Mouse (Mus musculus): ENCODE data around the gene Dpp8.
"Not testable (repeated sequence)": the region's sequence is repeated elsewhere in the genome, so short reads cannot be mapped to it uniquely, and the experiment has no call there.

The Dpp8 gene

GRCm38 (mm10) chr9:65022580-65023135 is 9.6 kb upstream of the Dpp8 start:
- no peak for DNase-seq

GRCm38 (mm10) chr9:65023447-65023846 is 8.8 kb upstream of the Dpp8 start:
- no peak for DNase-seq

- DNase-seq = peak; percentile 35
These were observed 5.0 kb upstream of the Dpp8 start for GRCm38 (mm10) chr9:65027241-65027640.

- DNase-seq = no peak
These were observed 3.9 kb upstream of the Dpp8 start for GRCm38 (mm10) chr9:65028313-65028712.

- DNase-seq = not testable (repeated sequence)
These were observed 859 bp upstream of the Dpp8 start for GRCm38 (mm10) chr9:65031355-65031754.

GRCm38 (mm10) chr9:65031894-65032268 is 333 bp upstream of the Dpp8 start:
- no peak for DNase-seq

- DNase-seq = no peak
These were observed 4.2 kb downstream of the Dpp8 start for GRCm38 (mm10) chr9:65036456-65036855.

- DNase-seq = no peak
These were observed 4.6 kb downstream of the Dpp8 start for GRCm38 (mm10) chr9:65036861-65037260.

- peak; percentile 33 for DNase-seq
These were observed 9.2 kb downstream of the Dpp8 start for GRCm38 (mm10) chr9:65041430-65041829.

GRCm38 (mm10) chr9:65046993-65047392 is 14.8 kb downstream of the Dpp8 start:
- no peak for DNase-seq

- no peak for DNase-seq
These were observed 17.2 kb downstream of the Dpp8 start for GRCm38 (mm10) chr9:65049422-65049821.

- no peak for DNase-seq
These were observed 18.8 kb downstream of the Dpp8 start for GRCm38 (mm10) chr9:65050981-65051380.

- no peak for DNase-seq
These were observed 32.0 kb downstream of the Dpp8 start for GRCm38 (mm10) chr9:65064251-65064650.

GRCm38 (mm10) chr9:65070587-65070986 is 38.4 kb downstream of the Dpp8 start:
- no peak for DNase-seq

GRCm38 (mm10) chr9:65073555-65073954 is 41.3 kb downstream of the Dpp8 start:
- peak; percentile 8 for DNase-seq

- no peak for DNase-seq
These were observed 42.0 kb downstream of the Dpp8 start for GRCm38 (mm10) chr9:65074251-65074650.

- no peak for DNase-seq
These were observed 42.8 kb downstream of the Dpp8 start for GRCm38 (mm10) chr9:65074855-65075493.

- no peak for DNase-seq
These were observed 45.3 kb downstream of the Dpp8 start for GRCm38 (mm10) chr9:65077536-65077935.

- DNase-seq = not testable (repeated sequence)
These were observed 47.9 kb downstream of the Dpp8 start for GRCm38 (mm10) chr9:65080141-65080540.

GRCm38 (mm10) chr9:65083075-65083765 is 51.0 kb downstream of the Dpp8 start:
- DNase-seq = no peak

GRCm38 (mm10) chr9:65084198-65084807 is 52.1 kb downstream of the Dpp8 start:
- DNase-seq = no peak

- no peak for DNase-seq
These were observed 53.1 kb downstream of the Dpp8 start for GRCm38 (mm10) chr9:65085270-65085669.

- no peak for DNase-seq
These were observed 54.6 kb downstream of the Dpp8 start for GRCm38 (mm10) chr9:65086801-65087200.

GRCm38 (mm10) chr9:65087490-65087889 is 55.3 kb downstream of the Dpp8 start:
- peak; percentile 55 for DNase-seq
